Mouse (Mus musculus) ZHBTc4 (cell line): ENCODE data around the gene Poln.

Experiments used
- DNase-seq: peaks from one replicate; pipeline ENCODE4 v3.0.0-alpha.2; 2011; ENCODE audit warnings: low read depth, low spot score

The Poln gene

GRCm38 (mm10) chr5:34168950-34169891 lies at the start of gene Poln, which contains the start of gene Haus3:
TSS of gene Poln (minus strand) at chr5:34169448.
TSS of gene Haus3 (minus strand) at chr5:34169527.
- DNase-seq: peak; percentile 100

GRCm38 (mm10) chr5:34218672-34219071 lies 49.4 kb upstream of the Poln start:
- DNase-seq: no peak

- DNase-seq: no peak
These were observed 48.5 kb upstream of the Poln start for GRCm38 (mm10) chr5:34217756-34218155.

- DNase-seq: no peak
These were observed 46.8 kb upstream of the Poln start for GRCm38 (mm10) chr5:34216025-34216424.

- DNase-seq: peak; percentile 11
These were observed 44.4 kb upstream of the Poln start for GRCm38 (mm10) chr5:34213659-34214058.

- DNase-seq: peak; percentile 94
These were observed 41.0 kb upstream of the Poln start for GRCm38 (mm10) chr5:34210279-34210678.

- no peak for DNase-seq
These were observed 38.3 kb upstream of the Poln start for GRCm38 (mm10) chr5:34207503-34207902.

- DNase-seq: no peak
These were observed 36.5 kb upstream of the Poln start for GRCm38 (mm10) chr5:34205788-34206187.

- DNase-seq: no peak
These were observed 35.7 kb upstream of the Poln start for GRCm38 (mm10) chr5:34204911-34205310.

- no peak for DNase-seq
These were observed 32.8 kb upstream of the Poln start for GRCm38 (mm10) chr5:34202006-34202405.

GRCm38 (mm10) chr5:34201396-34201795 lies 32.1 kb upstream of the Poln start:
- DNase-seq: no peak

GRCm38 (mm10) chr5:34198615-34199014 lies 29.4 kb upstream of the Poln start:
- no peak for DNase-seq

GRCm38 (mm10) chr5:34197243-34197642 lies 28.0 kb upstream of the Poln start:
- DNase-seq: no peak

GRCm38 (mm10) chr5:34196423-34196822 lies 27.2 kb upstream of the Poln start:
- DNase-seq: no peak

GRCm38 (mm10) chr5:34195786-34196185 lies 26.5 kb upstream of the Poln start:
- no peak for DNase-seq

GRCm38 (mm10) chr5:34194975-34195662 lies 25.9 kb upstream of the Poln start:
- no peak for DNase-seq

GRCm38 (mm10) chr5:34194426-34194825 lies 25.2 kb upstream of the Poln start:
- DNase-seq: no peak

GRCm38 (mm10) chr5:34191843-34192242 lies 22.6 kb upstream of the Poln start:
- peak; percentile 14 for DNase-seq

GRCm38 (mm10) chr5:34191021-34191420 lies 21.8 kb upstream of the Poln start:
- DNase-seq: no peak

GRCm38 (mm10) chr5:34189521-34189920 lies 20.3 kb upstream of the Poln start:
- DNase-seq: no peak

- no peak for DNase-seq
These were observed 19.6 kb upstream of the Poln start for GRCm38 (mm10) chr5:34188856-34189255.

GRCm38 (mm10) chr5:34187601-34188316 lies 18.5 kb upstream of the Poln start, which contains the start of gene Mxd4:
TSS of gene Mxd4 (minus strand) at chr5:34187720.
- DNase-seq: peak; percentile 99
